Mouse (Mus musculus): ENCODE data around the gene Vav2. TPM values are rescaled to one million over a fixed set of nuclear protein-coding genes. Genes with fewer than 3 reads are reported as not detected.

Gene Vav2
- polyA plus RNA-seq, 1 experiment, result 28.1 TPM

DNA sequence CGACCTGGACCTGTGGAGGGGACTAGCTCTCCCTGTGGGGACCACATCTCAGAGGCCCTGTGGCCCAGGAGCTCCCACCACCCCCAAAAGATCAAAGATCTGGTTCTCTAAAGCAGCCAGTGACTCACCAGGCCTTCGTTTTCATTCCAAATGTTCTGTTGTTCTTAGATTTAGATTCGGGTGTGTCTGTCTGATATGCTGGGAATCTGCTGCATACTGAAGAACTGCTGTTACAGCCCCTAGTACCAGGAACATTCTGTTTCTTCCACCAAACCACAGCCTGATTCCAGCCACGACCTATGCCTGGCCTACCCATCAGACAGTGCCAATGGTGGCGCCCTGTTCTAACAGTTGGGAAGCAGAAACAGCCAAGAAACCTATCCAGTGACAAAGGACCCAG, 95.3 kb downstream of the Vav2 start:
- Histone ChIP-seq H3K27me3 (replicated peaks; ENCODE audit: control insufficient read depth, insufficient read depth, low read length) (no peaks in the 10 kb centered on the region), H3K36me3 (ENCODE audit: control insufficient read depth, insufficient read depth, low read length) (no peaks in the 10 kb centered on the region), H3K27ac (ENCODE audit: insufficient read depth, low read depth, low read length) (no peak overlapping the region), H3K4me3 (ENCODE audit: insufficient read depth, low read depth, low read length) (no peak overlapping the region), H3K4me1 (ENCODE audit: control insufficient read depth, insufficient read depth, low read length) (peaks cover 15% of the 10 kb centered on the region)
- DNase-seq, result no peak
- 80% methylated on average over 5 of the region's 5 CpGs for WGBS
- TF ChIP-seq POLR2A (IDR thresholded peaks at IDR 0.05; ENCODE audit: low read depth, low read length) (no peak), CTCF (conservative IDR thresholded peaks at IDR 0.05; ENCODE audit: insufficient read depth, insufficient read length, low read depth, low read length) (no peak)

DNA sequence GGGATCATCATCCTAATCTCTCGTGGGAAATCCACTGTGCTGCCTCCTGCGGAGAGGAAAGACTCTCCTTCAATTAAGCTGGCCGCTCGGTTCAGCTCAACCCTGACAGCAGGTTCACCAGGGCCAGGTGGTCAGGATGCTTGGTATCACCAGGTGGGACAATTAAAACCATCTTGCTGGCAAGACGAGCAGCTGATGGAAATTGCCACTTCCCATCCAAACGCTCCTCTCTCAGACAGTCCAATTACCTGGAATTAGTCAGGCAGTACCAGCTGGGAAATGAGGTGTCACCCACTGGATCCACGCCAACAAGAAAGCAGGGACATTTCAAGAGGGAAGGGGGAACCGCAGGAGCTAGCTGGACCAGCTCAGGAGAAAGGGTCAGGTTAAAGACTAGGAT, 96.4 kb downstream of the Vav2 start:
- no peaks in the 10 kb centered on the region for H3K36me3 ChIP-seq (ENCODE audit: control insufficient read depth, insufficient read depth, low read length)
- H3K4me3 ChIP-seq (ENCODE audit: insufficient read depth, low read depth, low read length), result no peak overlapping the region
- H3K27ac ChIP-seq (ENCODE audit: insufficient read depth, low read depth, low read length), result no peak overlapping the region
- H3K4me1 ChIP-seq (ENCODE audit: control insufficient read depth, insufficient read depth, low read length), result peaks cover 19% of the 10 kb centered on the region
- DNase-seq, result no peak
- H3K27me3 ChIP-seq (replicated peaks; ENCODE audit: control insufficient read depth, insufficient read depth, low read length), result no peaks in the 10 kb centered on the region
- no peak for TF ChIP-seq CTCF (conservative IDR thresholded peaks at IDR 0.05; ENCODE audit: insufficient read depth, insufficient read length, low read depth, low read length)
- TF ChIP-seq POLR2A (IDR thresholded peaks at IDR 0.05; ENCODE audit: low read depth, low read length), result no peak
- 86% methylated on average over 8 of the region's 8 CpGs for WGBS

DNA sequence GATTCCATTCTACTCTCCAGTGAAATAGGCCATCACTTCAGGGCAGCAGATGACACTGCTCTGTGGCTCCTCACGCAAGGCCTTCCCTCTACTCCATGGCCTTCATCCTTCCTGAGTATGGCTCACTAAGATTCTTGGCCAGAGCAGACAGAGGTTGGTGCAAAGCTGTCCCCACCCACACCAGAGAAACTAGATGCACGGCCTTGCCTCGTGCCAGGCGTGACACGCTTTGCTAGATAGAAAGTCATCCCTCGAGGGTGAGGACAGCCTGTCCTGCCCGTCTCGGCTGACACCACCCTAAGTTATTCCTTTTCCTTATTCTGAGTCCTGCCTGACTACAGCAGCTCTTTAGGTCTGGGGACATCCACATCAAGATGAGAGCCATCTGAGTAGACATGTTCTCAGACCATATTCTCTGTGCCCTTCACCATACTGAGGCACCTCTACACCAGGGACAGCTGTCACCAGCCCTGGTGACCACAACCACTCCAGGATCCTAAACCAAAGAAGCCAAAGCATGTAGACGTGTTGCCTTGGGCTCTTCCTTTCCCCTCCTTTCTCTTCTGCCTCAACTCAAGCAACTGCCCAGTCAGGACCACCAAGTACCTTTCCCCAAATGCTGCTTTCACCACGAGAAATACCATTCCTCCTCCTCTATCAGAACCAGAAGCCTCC, 97.3 kb downstream of the Vav2 start:
- H3K27ac ChIP-seq (ENCODE audit: insufficient read depth, low read depth, low read length), result no peak overlapping the region
- H3K36me3 ChIP-seq (ENCODE audit: control insufficient read depth, insufficient read depth, low read length), result no peaks in the 10 kb centered on the region
- H3K4me3 ChIP-seq (ENCODE audit: insufficient read depth, low read depth, low read length), result no peak overlapping the region
- peaks cover 25% of the 10 kb centered on the region for H3K4me1 ChIP-seq (ENCODE audit: control insufficient read depth, insufficient read depth, low read length)
- DNase-seq, result no peak
- TF ChIP-seq CTCF (conservative IDR thresholded peaks at IDR 0.05; ENCODE audit: insufficient read depth, insufficient read length, low read depth, low read length), result no peak
- no peak for TF ChIP-seq POLR2A (IDR thresholded peaks at IDR 0.05; ENCODE audit: low read depth, low read length)
- 94% methylated on average over 10 of the region's 10 CpGs for WGBS
- no peaks in the 10 kb centered on the region for H3K27me3 ChIP-seq (replicated peaks; ENCODE audit: control insufficient read depth, insufficient read depth, low read length)

DNA sequence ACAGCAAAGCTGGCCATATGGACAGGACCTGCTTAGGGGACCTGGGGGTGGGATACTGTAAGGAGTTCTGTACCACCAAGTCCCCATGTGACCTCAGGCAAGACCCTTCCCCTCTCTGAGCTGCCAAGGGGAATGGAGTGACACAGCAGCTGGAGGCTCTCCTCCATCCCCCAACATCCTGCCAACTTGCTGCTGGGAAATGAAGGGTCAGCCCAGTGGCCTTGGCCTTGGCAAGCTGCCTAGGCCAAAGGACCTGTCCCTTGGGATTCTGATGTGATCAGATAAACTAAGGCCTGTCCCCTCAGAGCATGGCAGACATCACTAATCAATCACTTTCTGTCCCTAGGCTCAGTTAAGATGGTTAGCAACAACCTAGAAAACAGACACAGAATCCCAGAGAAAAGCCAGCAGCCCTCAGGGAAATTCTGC, 98.2 kb downstream of the Vav2 start:
- H3K27me3 ChIP-seq (replicated peaks; ENCODE audit: control insufficient read depth, insufficient read depth, low read length), result no peaks in the 10 kb centered on the region
- H3K36me3 ChIP-seq (ENCODE audit: control insufficient read depth, insufficient read depth, low read length), result no peaks in the 10 kb centered on the region
- no peak overlapping the region for H3K4me3 ChIP-seq (ENCODE audit: insufficient read depth, low read depth, low read length)
- peaks cover 29% of the 10 kb centered on the region for H3K4me1 ChIP-seq (ENCODE audit: control insufficient read depth, insufficient read depth, low read length)
- peak overlapping the region; percentile 33; the same call in 1 of the 2 replicates for H3K27ac ChIP-seq (ENCODE audit: insufficient read depth, low read depth, low read length)
- TF ChIP-seq POLR2A (IDR thresholded peaks at IDR 0.05; ENCODE audit: low read depth, low read length), result no peak
- no peak for TF ChIP-seq CTCF (conservative IDR thresholded peaks at IDR 0.05; ENCODE audit: insufficient read depth, insufficient read length, low read depth, low read length)
- peak; percentile 81 for DNase-seq

DNA sequence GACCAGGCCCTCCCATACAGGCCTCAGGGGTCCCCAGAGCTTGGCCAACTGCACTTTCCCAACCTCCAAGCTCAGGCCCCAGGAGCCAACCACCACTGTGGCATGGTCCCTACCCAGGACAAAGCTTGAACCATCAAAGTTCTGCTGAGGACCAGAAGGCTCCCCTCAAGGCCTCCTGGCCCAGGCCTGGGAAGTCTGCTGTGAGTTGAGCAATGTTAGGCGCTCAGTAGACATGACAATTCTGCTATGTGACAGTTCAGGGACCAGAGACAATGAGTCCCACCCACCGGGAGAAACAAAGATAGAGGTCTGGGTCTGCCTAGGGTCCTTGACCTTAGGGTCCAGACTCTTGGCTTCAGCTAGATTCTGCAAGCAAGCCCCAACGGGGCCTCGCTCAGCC, 98.9 kb downstream of the Vav2 start:
- Histone ChIP-seq H3K36me3 (ENCODE audit: control insufficient read depth, insufficient read depth, low read length) (no peaks in the 10 kb centered on the region), H3K27me3 (replicated peaks; ENCODE audit: control insufficient read depth, insufficient read depth, low read length) (no peaks in the 10 kb centered on the region), H3K4me3 (ENCODE audit: insufficient read depth, low read depth, low read length) (no peak overlapping the region), H3K4me1 (ENCODE audit: control insufficient read depth, insufficient read depth, low read length) (peaks cover 29% of the 10 kb centered on the region), H3K27ac (ENCODE audit: insufficient read depth, low read depth, low read length) (no peak overlapping the region)
- 69% methylated on average over 4 of the region's 4 CpGs for WGBS
- no peak for DNase-seq
- no peak for TF ChIP-seq CTCF (conservative IDR thresholded peaks at IDR 0.05; ENCODE audit: insufficient read depth, insufficient read length, low read depth, low read length)
- TF ChIP-seq POLR2A (IDR thresholded peaks at IDR 0.05; ENCODE audit: low read depth, low read length), result no peak

DNA sequence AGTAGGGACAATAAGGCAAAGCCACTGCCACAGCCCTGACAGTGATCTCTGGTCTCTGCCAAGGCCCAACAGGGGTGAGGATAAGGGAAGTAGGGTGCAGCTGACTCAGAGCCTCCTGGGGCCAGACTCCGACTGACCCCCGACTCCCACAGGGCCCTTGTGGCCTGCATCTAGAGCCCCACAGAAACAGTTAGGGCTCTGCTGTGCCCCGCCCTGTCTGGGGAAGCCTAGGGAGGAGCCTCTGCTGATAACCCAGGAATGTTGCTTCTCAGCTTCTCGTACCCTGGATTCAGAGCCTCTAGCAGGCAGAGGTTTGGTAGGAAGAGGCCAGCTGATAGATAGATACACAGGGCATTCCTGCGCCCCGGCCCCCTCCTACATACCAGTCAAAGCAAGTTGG, 99.8 kb downstream of the Vav2 start:
- H3K4me1 ChIP-seq (ENCODE audit: control insufficient read depth, insufficient read depth, low read length), result peaks cover 29% of the 10 kb centered on the region
- no peak for TF ChIP-seq POLR2A (IDR thresholded peaks at IDR 0.05; ENCODE audit: low read depth, low read length)
- 70% methylated on average over 6 of the region's 6 CpGs for WGBS
- peak; percentile 54 for DNase-seq
- no peaks in the 10 kb centered on the region for H3K27me3 ChIP-seq (replicated peaks; ENCODE audit: control insufficient read depth, insufficient read depth, low read length)
- no peak overlapping the region for H3K4me3 ChIP-seq (ENCODE audit: insufficient read depth, low read depth, low read length)
- H3K36me3 ChIP-seq (ENCODE audit: control insufficient read depth, insufficient read depth, low read length), result no peaks in the 10 kb centered on the region
- H3K27ac ChIP-seq (ENCODE audit: insufficient read depth, low read depth, low read length), result no peak overlapping the region

DNA sequence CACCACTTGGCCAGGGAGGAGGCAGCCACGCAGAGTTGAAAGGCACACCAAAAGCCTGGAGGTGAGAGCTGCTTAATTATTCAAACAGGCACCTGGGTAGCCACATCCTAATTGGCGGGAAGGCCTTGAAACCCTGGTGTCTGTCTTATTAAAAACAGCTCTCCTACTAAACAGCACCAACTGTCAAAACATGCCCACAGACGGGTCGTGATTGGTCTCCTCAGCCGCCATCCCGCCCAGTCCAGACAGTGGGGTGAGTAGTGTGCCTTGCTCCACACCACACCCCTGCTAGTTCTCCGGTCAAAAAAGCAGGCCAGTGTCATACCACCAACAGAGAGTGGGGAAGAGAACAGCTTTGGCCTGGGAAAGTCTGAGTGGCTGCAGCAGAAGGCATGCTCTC, 100.5 kb downstream of the Vav2 start:
- no peak for DNase-seq
- H3K4me1 ChIP-seq (ENCODE audit: control insufficient read depth, insufficient read depth, low read length), result peaks cover 29% of the 10 kb centered on the region

More for the DNA sequence above, 100.5 kb downstream of the Vav2 start:
- Histone ChIP-seq H3K36me3 (ENCODE audit: control insufficient read depth, insufficient read depth, low read length) (no peaks in the 10 kb centered on the region), H3K27me3 (replicated peaks; ENCODE audit: control insufficient read depth, insufficient read depth, low read length) (no peaks in the 10 kb centered on the region), H3K27ac (ENCODE audit: insufficient read depth, low read depth, low read length) (no peak overlapping the region), H3K4me3 (ENCODE audit: insufficient read depth, low read depth, low read length) (no peak overlapping the region)
- 80% methylated on average over 7 of the region's 7 CpGs for WGBS
- no peak for TF ChIP-seq CTCF (conservative IDR thresholded peaks at IDR 0.05; ENCODE audit: insufficient read depth, insufficient read length, low read depth, low read length)
- TF ChIP-seq POLR2A (IDR thresholded peaks at IDR 0.05; ENCODE audit: low read depth, low read length), result no peak
